Mouse (Mus musculus) layer of hippocampus, adult 11-12 months (tissue): Measurements from ENCODE around the gene Rpl14.

ENCODE experiments used
- DNase-seq: peaks from one replicate; pipeline ENCODE4 v3.0.0; 2022; ENCODE audit warnings: low spot score

Rpl14 gene

GRCm38 (mm10) chr9:120603956-120604355, 32.7 kb downstream of the Rpl14 start:
- no peak for DNase-seq

- no peak for DNase-seq
Measured at GRCm38 (mm10) chr9:120611055-120611454, 39.8 kb downstream of the Rpl14 start.

GRCm38 (mm10) chr9:120614059-120614458, 42.8 kb downstream of the Rpl14 start:
- no peak for DNase-seq

GRCm38 (mm10) chr9:120618101-120618500, 46.9 kb downstream of the Rpl14 start:
- no peak for DNase-seq

GRCm38 (mm10) chr9:120619347-120619708, 48.1 kb downstream of the Rpl14 start:
- DNase-seq: no peak

GRCm38 (mm10) chr9:120619709-120620408, 48.6 kb downstream of the Rpl14 start:
- DNase-seq: peak; percentile 59

GRCm38 (mm10) chr9:120620409-120620745, 49.1 kb downstream of the Rpl14 start:
- DNase-seq: no peak
